Mouse (Mus musculus): ENCODE measurements around the gene Madcam1. TPM values are rescaled to one million over a fixed set of nuclear protein-coding genes. Genes with fewer than 3 reads are reported as not detected.

Gene Madcam1
- total and polyA plus RNA-seq, 3 experiments = 61.9 to 171 (median 110) TPM

DNA sequence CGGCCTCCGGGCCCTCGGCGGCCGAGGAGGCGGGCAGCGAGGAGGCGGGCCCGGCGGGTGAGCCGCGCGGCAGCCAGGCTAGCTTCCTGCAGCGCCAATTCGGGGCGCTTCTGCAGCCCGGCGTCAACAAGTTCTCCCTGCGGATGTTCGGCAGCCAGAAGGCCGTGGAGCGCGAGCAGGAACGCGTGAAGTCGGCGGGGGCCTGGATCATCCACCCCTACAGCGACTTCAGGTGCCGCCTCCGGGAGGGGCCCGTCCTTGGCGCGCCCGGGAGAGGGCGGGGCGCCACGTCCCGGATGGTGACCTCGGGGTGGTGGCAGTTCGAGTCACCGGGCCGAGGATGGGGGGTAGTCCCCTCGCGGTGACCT lies 52.6 kb downstream of the Madcam1 start:
- Histone ChIP-seq H3K27ac (ENCODE audit: insufficient read depth, low read depth) (no peak overlapping the region), H3K4me3 (replicated peaks in 1 of 3; ENCODE audit: low read depth in 2 of 3, low read length in 2 of 3, poor library complexity in 1 of 3) (peak overlapping the region in 2 of 3 experiments; percentile 33 to 54), H3K79me2 (replicated peaks; ENCODE audit: control insufficient read depth, extremely low read depth, insufficient read depth, poor library complexity, severe bottlenecking) (no peaks in the 10 kb centered on the region), H3K9ac (ENCODE audit: insufficient read depth, low read depth) (peak overlapping the region; percentile 35; the same call in 1 of the 2 replicates), H3K4me1 (ENCODE audit: control insufficient read depth in 1 of 2, insufficient read depth in 2 of 2) (peaks cover 8 to 10% of the 10 kb centered on the region in 2 experiments), H3K36me3 (replicated peaks in 1 of 2; ENCODE audit: control insufficient read depth in 1 of 2, insufficient read depth in 1 of 2, low read length in 1 of 2) (peaks cover 2 to 6% of the 10 kb centered on the region in 2 experiments), H3K4me2 (ENCODE audit: insufficient read depth, low read depth, poor library complexity, severe bottlenecking) (peak overlapping the region; percentile 76), H3K9me3 (replicated peaks; ENCODE audit: low read length) (peaks cover 3% of the 10 kb centered on the region), H3K27me3 (replicated peaks) (peaks cover 71% of the 10 kb centered on the region)
- dilution Hi-C loops (cut with MboI; ENCODE audit: extremely low pct_ligation_motif_present, extremely low pct_unique_long_range_greater_than_20kb, low sequenced_read_pairs) (no loop called here), in situ Hi-C loops (cut with MboI; ENCODE audit: low pct_ligation_motif_present, low pct_unique_long_range_greater_than_20kb, low sequenced_read_pairs) (no loop called here)
- no peak for DNase-seq (ENCODE audit: extremely low read depth)
- TF ChIP-seq TBP (conservative IDR thresholded peaks at IDR 0.05; ENCODE audit: low read depth, low read length) (no peak), CTCF (conservative IDR thresholded peaks at IDR 0.05 in 1 of 2, IDR thresholded peaks at IDR 0.05 in 1 of 2; ENCODE audit: low read depth in 2 of 2, low read length in 2 of 2) (no peak), USF1 (IDR thresholded peaks at IDR 0.05; ENCODE audit: low read depth, low read length) (no peak), RAD21 (IDR thresholded peaks at IDR 0.05; ENCODE audit: low read depth, low read length) (no peak), RCOR1 (conservative IDR thresholded peaks at IDR 0.05; ENCODE audit: low read depth, low read length) (no peak)

DNA sequence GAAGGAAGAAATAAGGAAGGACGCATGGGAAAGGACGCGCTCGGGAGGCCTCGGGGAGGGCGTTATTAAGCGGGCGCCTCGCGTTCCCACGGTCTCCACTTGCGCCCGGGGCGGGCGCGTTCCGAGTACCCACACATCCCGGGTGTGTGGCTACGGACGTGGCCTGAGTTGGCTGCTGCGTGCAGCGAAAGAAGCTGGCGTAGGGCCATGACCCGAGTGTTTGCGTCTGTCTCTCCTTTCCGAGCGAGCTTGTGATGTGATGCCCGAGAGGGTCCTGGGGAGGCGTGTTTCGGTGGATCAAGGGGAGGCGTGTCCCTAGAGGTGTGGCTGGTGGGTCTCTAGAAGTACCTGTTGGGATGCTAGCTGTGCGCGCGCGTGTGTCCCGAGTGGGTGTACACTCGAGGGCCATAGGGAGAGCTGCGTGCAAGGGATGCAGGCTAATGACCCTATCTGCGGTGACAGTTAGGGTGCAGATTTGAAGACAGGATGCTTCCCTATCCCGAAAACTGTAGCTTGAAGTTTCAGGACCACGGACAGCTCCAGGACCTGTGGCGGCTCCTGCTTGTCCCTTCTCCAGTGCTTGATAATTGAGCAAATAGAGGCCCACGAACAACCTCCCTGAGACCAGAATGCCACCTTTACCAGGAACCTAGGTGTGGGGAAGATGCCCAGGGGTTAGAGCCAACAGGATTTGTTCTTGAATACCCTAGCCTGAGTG lies 53.4 kb downstream of the Madcam1 start:
- H3K27me3 ChIP-seq (replicated peaks) = peaks cover 79% of the 10 kb centered on the region
- dilution Hi-C loops (cut with MboI; ENCODE audit: extremely low pct_ligation_motif_present, extremely low pct_unique_long_range_greater_than_20kb, low sequenced_read_pairs) (no loop called here), in situ Hi-C loops (cut with MboI; ENCODE audit: low pct_ligation_motif_present, low pct_unique_long_range_greater_than_20kb, low sequenced_read_pairs) (no loop called here)
- H3K9ac ChIP-seq (ENCODE audit: insufficient read depth, low read depth) = no peak overlapping the region
- no peak overlapping the region for H3K27ac ChIP-seq (ENCODE audit: insufficient read depth, low read depth)
- no peak overlapping the region for H3K4me2 ChIP-seq (ENCODE audit: insufficient read depth, low read depth, poor library complexity, severe bottlenecking)
- peak; percentile 52 for DNase-seq (ENCODE audit: extremely low read depth)
- H3K79me2 ChIP-seq (replicated peaks; ENCODE audit: control insufficient read depth, extremely low read depth, insufficient read depth, poor library complexity, severe bottlenecking) = no peaks in the 10 kb centered on the region
- H3K4me1 ChIP-seq (ENCODE audit: control insufficient read depth in 1 of 2, insufficient read depth in 2 of 2) = peaks cover 8 to 15% of the 10 kb centered on the region in 2 experiments
- H3K36me3 ChIP-seq (replicated peaks in 1 of 2; ENCODE audit: control insufficient read depth in 1 of 2, insufficient read depth in 1 of 2, low read length in 1 of 2) = no peaks in the 10 kb centered on the region
- H3K4me3 ChIP-seq (replicated peaks in 1 of 3; ENCODE audit: low read depth in 2 of 3, low read length in 2 of 3, poor library complexity in 1 of 3) = no peak overlapping the region
- TF ChIP-seq HCFC1 (IDR thresholded peaks at IDR 0.05; ENCODE audit: low read depth, low read length) (no peak), ZKSCAN1 (IDR thresholded peaks at IDR 0.05; ENCODE audit: borderline replicate concordance, low read depth, low read length) (no peak), MXI1 (IDR thresholded peaks at IDR 0.05; ENCODE audit: low read depth, low read length) (peak; percentile 38; the same call in 1 of the 2 replicates), ELF1 (IDR thresholded peaks at IDR 0.05; ENCODE audit: low read depth, low read length) (no peak), KAT2A (IDR thresholded peaks at IDR 0.05; ENCODE audit: insufficient replicate concordance, low read length) (no peak), SIN3A (IDR thresholded peaks at IDR 0.05; ENCODE audit: low read length) (peak; percentile 65), IRF4 (IDR thresholded peaks at IDR 0.05; ENCODE audit: low read depth, low read length) (no peak), RAD21 (IDR thresholded peaks at IDR 0.05; ENCODE audit: low read depth, low read length) (no peak)
- peaks cover 3% of the 10 kb centered on the region for H3K9me3 ChIP-seq (replicated peaks; ENCODE audit: low read length)

Other genes starting within 250 kb of the Madcam1 start
Only the 20 nearest of the 26 such genes appear.
- gene Vmn2r83, start 195.8 kb upstream of the Madcam1 start, total RNA-seq (2012; rRNA removed) = not detected in 2 replicates
- not detected in 2 replicates for gene Vmn2r83, start 195.8 kb upstream of the Madcam1 start, total RNA-seq (2014; rRNA removed)
- not detected in 2 replicates for gene Vmn2r83, start 195.8 kb upstream of the Madcam1 start, polyA plus RNA-seq (2012; ENCODE audit: insufficient read length, low read depth)
- 11.8 and 19.3 TPM in 2 replicates for gene Plpp2, start 130.8 kb upstream of the Madcam1 start, total RNA-seq (2012; rRNA removed)
- 10.6 and 11.5 TPM in 2 replicates for gene Plpp2, start 130.8 kb upstream of the Madcam1 start, total RNA-seq (2014; rRNA removed)
- 13.9 and 14.5 TPM in 2 replicates for gene Plpp2, start 130.8 kb upstream of the Madcam1 start, polyA plus RNA-seq (2012; ENCODE audit: insufficient read length, low read depth)
- gene Mier2, start 109.4 kb upstream of the Madcam1 start, total RNA-seq (2012; rRNA removed) = 26.7 and 27.8 TPM in 2 replicates
- 20.7 and 22.4 TPM in 2 replicates for gene Mier2, start 109.4 kb upstream of the Madcam1 start, total RNA-seq (2014; rRNA removed)
- 25.5 and 30.2 TPM in 2 replicates for gene Mier2, start 109.4 kb upstream of the Madcam1 start, polyA plus RNA-seq (2012; ENCODE audit: insufficient read length, low read depth)
- not detected in 2 replicates for gene Theg, start 77.2 kb upstream of the Madcam1 start, total RNA-seq (2012; rRNA removed)
- not detected in 2 replicates for gene Theg, start 77.2 kb upstream of the Madcam1 start, total RNA-seq (2014; rRNA removed)
- not detected in 2 replicates for gene Theg, start 77.2 kb upstream of the Madcam1 start, polyA plus RNA-seq (2012; ENCODE audit: insufficient read length, low read depth)
- gene C2cd4c, start 50.5 kb upstream of the Madcam1 start, total RNA-seq (2012; rRNA removed) = 0.04 TPM in 1 of 2 replicates, not detected in the other
- not detected in 2 replicates for gene C2cd4c, start 50.5 kb upstream of the Madcam1 start, total RNA-seq (2014; rRNA removed)
- gene C2cd4c, start 50.5 kb upstream of the Madcam1 start, polyA plus RNA-seq (2012; ENCODE audit: insufficient read length, low read depth) = not detected in 2 replicates
- gene Shc2, start 26.6 kb upstream of the Madcam1 start, total RNA-seq (2012; rRNA removed) = not detected in 2 replicates
- not detected in 2 replicates for gene Shc2, start 26.6 kb upstream of the Madcam1 start, total RNA-seq (2014; rRNA removed)
- gene Shc2, start 26.6 kb upstream of the Madcam1 start, polyA plus RNA-seq (2012; ENCODE audit: insufficient read length, low read depth) = not detected in 2 replicates
- gene Odf3l2, start 18.8 kb upstream of the Madcam1 start, total RNA-seq (2012; rRNA removed) = not detected in 2 replicates
- gene Odf3l2, start 18.8 kb upstream of the Madcam1 start, total RNA-seq (2014; rRNA removed) = not detected in 2 replicates
- not detected in 2 replicates for gene Odf3l2, start 18.8 kb upstream of the Madcam1 start, polyA plus RNA-seq (2012; ENCODE audit: insufficient read length, low read depth)
- 33.7 and 58.9 TPM in 2 replicates for gene Tpgs1, start 4.8 kb downstream of the Madcam1 start, total RNA-seq (2012; rRNA removed)
- 34.4 and 42.8 TPM in 2 replicates for gene Tpgs1, start 4.8 kb downstream of the Madcam1 start, total RNA-seq (2014; rRNA removed)
- gene Tpgs1, start 4.8 kb downstream of the Madcam1 start, polyA plus RNA-seq (2012; ENCODE audit: insufficient read length, low read depth) = 42.0 and 44.5 TPM in 2 replicates
- 335 and 348 TPM in 2 replicates for gene Cdc34, start 17.6 kb downstream of the Madcam1 start, total RNA-seq (2012; rRNA removed)
- 323 and 331 TPM in 2 replicates for gene Cdc34, start 17.6 kb downstream of the Madcam1 start, total RNA-seq (2014; rRNA removed)
- 314 and 354 TPM in 2 replicates for gene Cdc34, start 17.6 kb downstream of the Madcam1 start, polyA plus RNA-seq (2012; ENCODE audit: insufficient read length, low read depth)
- 0.17 and 0.67 TPM in 2 replicates for gene Gzmm, start 24.5 kb downstream of the Madcam1 start, total RNA-seq (2012; rRNA removed)
- 0.45 and 0.59 TPM in 2 replicates for gene Gzmm, start 24.5 kb downstream of the Madcam1 start, total RNA-seq (2014; rRNA removed)
- gene Gzmm, start 24.5 kb downstream of the Madcam1 start, polyA plus RNA-seq (2012; ENCODE audit: insufficient read length, low read depth) = 0.30 and 0.73 TPM in 2 replicates
- 312 and 421 TPM in 2 replicates for gene Bsg, start 39.9 kb downstream of the Madcam1 start, total RNA-seq (2012; rRNA removed)
- 617 and 710 TPM in 2 replicates for gene Bsg, start 39.9 kb downstream of the Madcam1 start, total RNA-seq (2014; rRNA removed)
- 358 and 360 TPM in 2 replicates for gene Bsg, start 39.9 kb downstream of the Madcam1 start, polyA plus RNA-seq (2012; ENCODE audit: insufficient read length, low read depth)
- gene Hcn2, start 52.1 kb downstream of the Madcam1 start, total RNA-seq (2012; rRNA removed) = 1.8 and 2.2 TPM in 2 replicates
- gene Hcn2, start 52.1 kb downstream of the Madcam1 start, total RNA-seq (2014; rRNA removed) = 0.21 and 0.23 TPM in 2 replicates
- 0.23 and 0.44 TPM in 2 replicates for gene Hcn2, start 52.1 kb downstream of the Madcam1 start, polyA plus RNA-seq (2012; ENCODE audit: insufficient read length, low read depth)
- gene Polrmt, start 82.0 kb downstream of the Madcam1 start, total RNA-seq (2012; rRNA removed) = 50.1 and 50.5 TPM in 2 replicates
- gene Polrmt, start 82.0 kb downstream of the Madcam1 start, total RNA-seq (2014; rRNA removed) = 13.5 and 18.1 TPM in 2 replicates
- gene Polrmt, start 82.0 kb downstream of the Madcam1 start, polyA plus RNA-seq (2012; ENCODE audit: insufficient read length, low read depth) = 40.2 and 49.0 TPM in 2 replicates
- not detected in 2 replicates for gene Fgf22, start 90.5 kb downstream of the Madcam1 start, total RNA-seq (2012; rRNA removed)
- not detected in 2 replicates for gene Fgf22, start 90.5 kb downstream of the Madcam1 start, total RNA-seq (2014; rRNA removed)
- gene Fgf22, start 90.5 kb downstream of the Madcam1 start, polyA plus RNA-seq (2012; ENCODE audit: insufficient read length, low read depth) = not detected in 2 replicates
- gene Rnf126, start 102.4 kb downstream of the Madcam1 start, total RNA-seq (2012; rRNA removed) = 67.9 and 74.8 TPM in 2 replicates
- 28.9 and 32.4 TPM in 2 replicates for gene Rnf126, start 102.4 kb downstream of the Madcam1 start, total RNA-seq (2014; rRNA removed)
- gene Rnf126, start 102.4 kb downstream of the Madcam1 start, polyA plus RNA-seq (2012; ENCODE audit: insufficient read length, low read depth) = 90.7 and 112 TPM in 2 replicates
- 0.25 TPM in 2 replicates for gene Fstl3, start 112.7 kb downstream of the Madcam1 start, total RNA-seq (2012; rRNA removed)
- gene Fstl3, start 112.7 kb downstream of the Madcam1 start, total RNA-seq (2014; rRNA removed) = not detected in 2 replicates
- not detected in 2 replicates for gene Fstl3, start 112.7 kb downstream of the Madcam1 start, polyA plus RNA-seq (2012; ENCODE audit: insufficient read length, low read depth)
- 0.08 and 0.21 TPM in 2 replicates for gene Prss57, start 126.4 kb downstream of the Madcam1 start, total RNA-seq (2012; rRNA removed)
- not detected in 2 replicates for gene Prss57, start 126.4 kb downstream of the Madcam1 start, total RNA-seq (2014; rRNA removed)
- not detected in 2 replicates for gene Prss57, start 126.4 kb downstream of the Madcam1 start, polyA plus RNA-seq (2012; ENCODE audit: insufficient read length, low read depth)
- gene Palm, start 129.0 kb downstream of the Madcam1 start, total RNA-seq (2012; rRNA removed) = 3.1 and 5.3 TPM in 2 replicates
- gene Palm, start 129.0 kb downstream of the Madcam1 start, total RNA-seq (2014; rRNA removed) = 0.36 and 0.78 TPM in 2 replicates
- 1.5 and 2.5 TPM in 2 replicates for gene Palm, start 129.0 kb downstream of the Madcam1 start, polyA plus RNA-seq (2012; ENCODE audit: insufficient read length, low read depth)
- gene Misp, start 156.4 kb downstream of the Madcam1 start, total RNA-seq (2012; rRNA removed) = not detected in 2 replicates
- not detected in 2 replicates for gene Misp, start 156.4 kb downstream of the Madcam1 start, total RNA-seq (2014; rRNA removed)
- not detected in 2 replicates for gene Misp, start 156.4 kb downstream of the Madcam1 start, polyA plus RNA-seq (2012; ENCODE audit: insufficient read length, low read depth)
- gene Ptbp1, start 189.9 kb downstream of the Madcam1 start, total RNA-seq (2012; rRNA removed) = 252 and 284 TPM in 2 replicates
- gene Ptbp1, start 189.9 kb downstream of the Madcam1 start, total RNA-seq (2014; rRNA removed) = 261 and 284 TPM in 2 replicates
- gene Ptbp1, start 189.9 kb downstream of the Madcam1 start, polyA plus RNA-seq (2012; ENCODE audit: insufficient read length, low read depth) = 482 and 497 TPM in 2 replicates